In the genomic region with DNA sequence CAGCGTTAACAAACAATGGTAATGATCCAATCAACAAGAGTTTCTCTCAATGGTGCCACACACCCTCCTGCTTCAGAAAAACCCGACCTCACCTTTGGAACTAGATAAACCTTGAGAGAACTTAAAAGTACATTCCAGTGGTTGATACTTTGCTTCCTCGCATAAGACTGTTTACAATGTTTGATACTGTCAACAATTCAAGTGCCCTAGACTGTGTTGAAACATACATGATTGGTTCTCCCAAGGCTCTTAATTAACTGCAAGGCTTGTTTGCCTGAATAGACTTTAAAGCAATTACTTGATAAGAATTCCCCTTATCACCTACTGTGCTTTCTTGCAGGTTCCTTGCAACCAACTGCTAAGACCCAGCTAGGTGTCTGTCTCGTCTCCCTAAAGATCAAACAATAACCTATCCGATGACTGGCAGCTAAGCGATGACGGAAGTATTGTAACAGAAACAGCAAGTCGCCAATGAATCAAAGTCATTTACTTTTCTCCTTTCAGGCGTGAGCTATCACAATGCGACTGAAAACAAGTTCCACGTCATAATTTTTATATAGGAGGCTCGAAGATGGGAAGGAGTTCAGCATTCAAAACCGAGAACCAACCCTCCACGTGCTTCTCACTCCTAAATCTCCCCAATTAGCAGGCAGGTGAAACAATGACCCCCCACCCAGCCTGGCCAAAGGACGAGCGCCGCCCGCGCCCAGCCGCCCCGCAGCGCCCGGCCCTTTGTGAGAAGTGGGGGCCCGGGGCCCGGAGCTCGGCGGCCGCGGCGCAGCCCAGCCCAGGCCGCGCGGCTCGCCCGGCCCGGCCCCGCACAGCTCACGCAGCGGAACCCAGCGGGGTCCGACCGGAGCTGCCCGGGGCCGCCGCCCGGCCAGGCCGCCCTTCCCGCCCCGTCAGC, we compare ENCODE assay signal across 7 mouse cellular contexts. TPM values are rescaled to one million over a fixed set of nuclear protein-coding genes. Genes with fewer than 3 reads are reported as not detected.
DNase-seq lines count a peak whose midpoint lies in the region; ATAC-seq and TF ChIP-seq lines count a peak whose summit lies in the region.

No protein-coding gene starts in this region.

- no peaks in the 10 kb centered on the region for H3K36me3 ChIP-seq in spleen, adult 2 months (ENCODE audit: control insufficient read depth, insufficient read depth, low read length)
- H3K36me3 ChIP-seq in limb, embryonic 12.5 days = no peaks in the 10 kb centered on the region
- no peaks in the 10 kb centered on the region for H3K36me3 ChIP-seq in midbrain, embryonic 14.5 days (ENCODE audit: control insufficient read depth, insufficient read depth, low read length)

- peak overlapping the region; percentile 97 for H3K9ac ChIP-seq in limb, embryonic 12.5 days (replicated peaks)
- H3K9ac ChIP-seq in midbrain, embryonic 14.5 days (replicated peaks; ENCODE audit: low read length) = peak overlapping the region; percentile 90

- ATAC-seq in granulocyte monocyte progenitor cell, adult 5-6 weeks (replicated peaks; ENCODE audit: poor library complexity, severe bottlenecking) = peak; percentile 6
- peak; percentile 56; the same call in 1 of the 2 replicates for ATAC-seq in limb, embryonic 12.5 days (ENCODE audit: insufficient number of reproducible peaks, insufficient read depth, low FRiP score, low TSS enrichment, low read depth)
- ATAC-seq in midbrain, embryonic 14.5 days (ENCODE audit: low FRiP score, low TSS enrichment) = peak; percentile 80

- 3% methylated on average over 49 of the region's 49 CpGs for WGBS in spleen, adult 2 months
- 3% methylated on average over 49 of the region's 49 CpGs for WGBS in cerebellum, adult 2 months
- WGBS in limb, embryonic 12.5 days = 2% methylated on average over 45 of the region's 49 CpGs
- WGBS in midbrain, embryonic 14.5 days = 3% methylated on average over 49 of the region's 49 CpGs

- DNase-seq in spleen, adult 2 months (ENCODE audit: low read depth in 1 of 2, low spot score in 2 of 2) = peak; percentile 9 to 51
- DNase-seq in spleen, postnatal 4 days (ENCODE audit: low spot score in 2 of 2) = no peak
- DNase-seq in cerebellum, adult 2 months = no peak
- DNase-seq in midbrain, embryonic 14.5 days = peak; percentile 51
- DNase-seq in thymus, postnatal 25 days = peak; percentile 18

- no peak for TF ChIP-seq POLR2A in spleen, adult 2 months (IDR thresholded peaks at IDR 0.05; ENCODE audit: low read depth, low read length)
- TF ChIP-seq POLR2A in cerebellum, adult 2 months (IDR thresholded peaks at IDR 0.05; ENCODE audit: borderline replicate concordance, insufficient read depth, low read length) = no peak

- H3K4me1 ChIP-seq in spleen, adult 2 months (ENCODE audit: control insufficient read depth, insufficient read depth, insufficient read length) = peaks cover 7% of the 10 kb centered on the region
- peaks cover 11% of the 10 kb centered on the region for H3K4me1 ChIP-seq in cerebellum, adult 2 months (ENCODE audit: control insufficient read depth, insufficient read depth, low read length)
- H3K4me1 ChIP-seq in limb, embryonic 12.5 days (replicated peaks) = peaks cover 26% of the 10 kb centered on the region
- H3K4me1 ChIP-seq in midbrain, embryonic 14.5 days (ENCODE audit: control insufficient read depth, insufficient read depth, low read length) = peaks cover 25% of the 10 kb centered on the region

- H3K4me3 ChIP-seq in spleen, adult 2 months (ENCODE audit: extremely low read depth, insufficient read depth, insufficient read length) = peak overlapping the region; percentile 98
- peak overlapping the region; percentile 80 for H3K4me3 ChIP-seq in cerebellum, adult 2 months (replicated peaks; ENCODE audit: insufficient read depth, low read depth, low read length)
- H3K4me3 ChIP-seq in limb, embryonic 12.5 days (replicated peaks) = peak overlapping the region; percentile 98
- peak overlapping the region; percentile 100 for H3K4me3 ChIP-seq in midbrain, embryonic 14.5 days (replicated peaks; ENCODE audit: low read depth, low read length)

- H3K27ac ChIP-seq in spleen, adult 2 months (ENCODE audit: insufficient read depth, low read length) = peak overlapping the region; percentile 96
- peak overlapping the region; percentile 92 for H3K27ac ChIP-seq in cerebellum, adult 2 months (ENCODE audit: insufficient read depth, low read length)
- peak overlapping the region; percentile 82 for H3K27ac ChIP-seq in limb, embryonic 12.5 days
- H3K27ac ChIP-seq in midbrain, embryonic 14.5 days (replicated peaks; ENCODE audit: low read depth, low read length) = peak overlapping the region; percentile 93

- H3K27me3 ChIP-seq in spleen, adult 2 months (ENCODE audit: control insufficient read depth, insufficient read depth, low read length) = no peaks in the 10 kb centered on the region
- no peaks in the 10 kb centered on the region for H3K27me3 ChIP-seq in cerebellum, adult 2 months (ENCODE audit: control insufficient read depth, insufficient read depth, low read length)
- H3K27me3 ChIP-seq in limb, embryonic 12.5 days = no peaks in the 10 kb centered on the region
- H3K27me3 ChIP-seq in midbrain, embryonic 14.5 days (ENCODE audit: control insufficient read depth, insufficient read depth, low read length) = no peaks in the 10 kb centered on the region

- H3K9me3 ChIP-seq in limb, embryonic 12.5 days = no peaks in the 10 kb centered on the region
- no peaks in the 10 kb centered on the region for H3K9me3 ChIP-seq in midbrain, embryonic 14.5 days (ENCODE audit: control insufficient read depth, low read length)

- TF ChIP-seq CTCF in spleen, adult 2 months (IDR thresholded peaks at IDR 0.05; ENCODE audit: extremely low read depth, insufficient read depth, insufficient read length, insufficient replicate concordance) = no peak
- TF ChIP-seq CTCF in cerebellum, adult 2 months (IDR thresholded peaks at IDR 0.05; ENCODE audit: borderline replicate concordance, insufficient read depth, low read depth, low read length) = no peak

- peak overlapping the region; percentile 81 for H3K4me2 ChIP-seq in limb, embryonic 12.5 days
- H3K4me2 ChIP-seq in midbrain, embryonic 14.5 days (ENCODE audit: low read length) = peak overlapping the region; percentile 83

RNA-seq across cellular contexts. Expression of gene Ubqln1, which starts 0.9 kb away (rescaled TPM):
- polyA plus RNA-seq in spleen, adult 2 months (2012; rRNA removed) = 75.4 and 94.8 TPM in 2 replicates
- 147 and 154 TPM in 2 replicates for polyA plus RNA-seq in cerebellum, adult 2 months (2012; rRNA removed)
- 49.9 and 50.9 TPM in 2 replicates for total RNA-seq in granulocyte monocyte progenitor cell, adult 5-6 weeks (2014; fragmentation: Nextera tagmentation)
- total RNA-seq in granulocyte monocyte progenitor cell, adult 5-6 weeks (2017) = 55.5 and 61.7 TPM in 2 replicates
- polyA plus RNA-seq in limb, embryonic 12.5 days (2016; fragmentation: Nextera tagmentation; extraction: Ambion mirVana) = 137 and 141 TPM in 2 replicates
- polyA plus RNA-seq in midbrain, embryonic 14.5 days (2014; fragmentation: Nextera tagmentation; extraction: Ambion mirVana) = 100 and 112 TPM in 2 replicates

RNA-seq across cellular contexts. Expression of gene Idnk, which starts 57.1 kb away (rescaled TPM):
- polyA plus RNA-seq in spleen, adult 2 months (2012; rRNA removed) = 22.6 and 24.7 TPM in 2 replicates
- polyA plus RNA-seq in cerebellum, adult 2 months (2012; rRNA removed) = 35.5 and 39.6 TPM in 2 replicates
- 44.7 and 45.9 TPM in 2 replicates for total RNA-seq in granulocyte monocyte progenitor cell, adult 5-6 weeks (2014; fragmentation: Nextera tagmentation)
- 41.6 and 44.6 TPM in 2 replicates for total RNA-seq in granulocyte monocyte progenitor cell, adult 5-6 weeks (2017)
- 40.9 and 43.2 TPM in 2 replicates for polyA plus RNA-seq in limb, embryonic 12.5 days (2016; fragmentation: Nextera tagmentation; extraction: Ambion mirVana)
- polyA plus RNA-seq in midbrain, embryonic 14.5 days (2014; fragmentation: Nextera tagmentation; extraction: Ambion mirVana) = 59.7 TPM in 2 replicates

Comparison
In these comparisons a context has a peak if more than half of its experiments do, and no peak if none do; other contexts are left out.
1. DNase-seq: peak in spleen, adult 2 months (2 of 2), midbrain, embryonic 14.5 days (single experiment) and thymus, postnatal 25 days (single experiment); none in spleen, postnatal 4 days (0 of 2) and cerebellum, adult 2 months (0 of 2).
2. ATAC-seq: peak in every context shown above with its lines; median percentile 80 in midbrain, embryonic 14.5 days; 56 in limb, embryonic 12.5 days; 6 in granulocyte monocyte progenitor cell, adult 5-6 weeks.
3. Peak in every context shown above with its lines, with median percentiles within 50 percentile points of each other: H3K27ac ChIP-seq and H3K4me3 ChIP-seq.